Mouse (Mus musculus) MEL (cell line): ENCODE data around the gene Dpp4. TPM values are rescaled to one million over a fixed set of nuclear protein-coding genes. Genes with fewer than 3 reads are reported as not detected.

ENCODE experiments used
- DNase-seq: peaks from one replicate; pipeline ENCODE4 v3.0.0; 2011; ENCODE audit warnings: low read depth, low spot score
- H3K27ac ChIP-seq: 2 replicates; pipeline ENCODE4 v1.5.1; 2012; ENCODE audit warnings: low read depth, mild to moderate bottlenecking, control low read depth, low read length, moderate library complexity; ENCODE audit not compliant: control insufficient read depth
- H3K27me3 ChIP-seq, 2 experiments: fragments of 150-350 bp in 1 of 2; sonication (generic) in 1 of 2; 2 replicates each; pipeline ENCODE4 v1.6.1; 2012; ENCODE audit warnings: low read length in 2 of 2, mild to moderate bottlenecking in 2 of 2, improper control_type of control experiment in 1 of 2, moderate library complexity in 1 of 2; ENCODE audit not compliant: insufficient read depth in 2 of 2, control insufficient read depth in 1 of 2
- H3K36me3 ChIP-seq, 2 experiments: 2 replicates each; pipeline ENCODE4 v1.6.1; 2012 to 2014; ENCODE audit warnings: low read length in 2 of 2, improper control_type of control experiment in 1 of 2, inconsistent platforms in 1 of 2, mild to moderate bottlenecking in 1 of 2; ENCODE audit not compliant: insufficient read depth in 2 of 2, control insufficient read depth in 1 of 2
- H3K4me1 ChIP-seq, 2 experiments: fragments of 150-350 bp in 1 of 2; sonication (generic) in 1 of 2; 2 replicates each; pipeline ENCODE4 v1.6.1; 2012; ENCODE audit warnings: low read length in 2 of 2, improper control_type of control experiment in 1 of 2, mild to moderate bottlenecking in 1 of 2; ENCODE audit not compliant: insufficient read depth in 2 of 2, control insufficient read depth in 1 of 2
- H3K4me3 ChIP-seq, 2 experiments: fragments of 150-350 bp in 1 of 2; sonication (generic) in 1 of 2; 2 replicates each; pipeline ENCODE4 v1.5.1; 2012; ENCODE audit warnings: low read depth in 2 of 2, low read length in 2 of 2, mild to moderate bottlenecking in 2 of 2, moderate library complexity in 2 of 2, control low read depth in 1 of 2, improper control_type of control experiment in 1 of 2; ENCODE audit not compliant: control insufficient read depth in 1 of 2, insufficient read depth in 1 of 2
- H3K79me2 ChIP-seq: 2 replicates; pipeline ENCODE4 v1.6.1; 2012; ENCODE audit warnings: mild to moderate bottlenecking, low read length, moderate library complexity; ENCODE audit not compliant: control insufficient read depth, poor library complexity, insufficient read depth
- H3K9ac ChIP-seq: 2 replicates; pipeline ENCODE4 v1.6.1; 2012; ENCODE audit warnings: low read depth, mild to moderate bottlenecking, control low read depth, low read length, moderate library complexity; ENCODE audit not compliant: control insufficient read depth, poor library complexity, severe bottlenecking
- H3K9me3 ChIP-seq: fragments of 150-350 bp; sonication (generic); replicated peaks from 2 replicates; pipeline ENCODE4 v1.6.1; 2012; ENCODE audit warnings: mild to moderate bottlenecking, low read length, improper control_type of control experiment, moderate library complexity; ENCODE audit not compliant: insufficient read depth
- BHLHE40 ChIP-seq: IDR thresholded peaks from 2 replicates; pipeline ENCODE4 v1.6.1; 2012; ENCODE audit warnings: low read depth, mild to moderate bottlenecking, inconsistent platforms, low read length, improper control_type of control experiment, borderline replicate concordance
- CTCF ChIP-seq, 3 experiments: IDR thresholded peaks in 2 of 3; conservative IDR thresholded peaks in 1 of 3; 2 replicates each; pipeline ENCODE4 v1.5.1; 2011 to 2012; ENCODE audit warnings: low read length in 3 of 3, low read depth in 2 of 3, mild to moderate bottlenecking in 2 of 3, improper control_type of control experiment in 1 of 3, inconsistent platforms in 1 of 3, mixed read lengths in 1 of 3, moderate library complexity in 1 of 3; ENCODE audit not compliant: control insufficient read depth in 1 of 3, insufficient read depth in 1 of 3, poor library complexity in 1 of 3, severe bottlenecking in 1 of 3
- EP300 ChIP-seq, 2 experiments: IDR thresholded peaks; 2 replicates each; pipeline ENCODE4 v1.6.1; 2011; ENCODE audit warnings: improper control_type of control experiment in 2 of 2, low read length in 2 of 2, low read depth in 1 of 2, mild to moderate bottlenecking in 1 of 2
- GABPA ChIP-seq: IDR thresholded peaks from 2 replicates; pipeline ENCODE4 v1.6.1; 2012; ENCODE audit warnings: low read depth, mild to moderate bottlenecking, inconsistent platforms, low read length, improper control_type of control experiment, moderate library complexity
- GATA1 ChIP-seq: IDR thresholded peaks from 2 replicates; pipeline ENCODE4 v1.6.1; 2011; ENCODE audit warnings: low read depth, low read length, improper control_type of control experiment
- HCFC1 ChIP-seq: IDR thresholded peaks from 2 replicates; pipeline ENCODE4 v1.6.1; 2012; ENCODE audit warnings: low read depth, mild to moderate bottlenecking, inconsistent platforms, low read length, improper control_type of control experiment, moderate library complexity
- JUND ChIP-seq: IDR thresholded peaks from 2 replicates; pipeline ENCODE4 v1.6.1; 2011; ENCODE audit warnings: low read depth, mild to moderate bottlenecking, improper control_type of control experiment, low read length
- MAFK ChIP-seq: IDR thresholded peaks from 2 replicates; pipeline ENCODE4 v1.6.1; 2011; ENCODE audit warnings: low read depth, mild to moderate bottlenecking, low read length, improper control_type of control experiment, borderline replicate concordance
- MAX ChIP-seq: IDR thresholded peaks from 2 replicates; pipeline ENCODE4 v1.6.1; 2011; ENCODE audit warnings: low read length, improper control_type of control experiment
- MEF2A ChIP-seq: IDR thresholded peaks from 2 replicates; pipeline ENCODE4 v1.6.1; 2014; ENCODE audit warnings: low read depth, mild to moderate bottlenecking, inconsistent platforms, low read length, improper control_type of control experiment; ENCODE audit not compliant: poor library complexity, insufficient replicate concordance, severe bottlenecking; ENCODE audit errors: extremely low read depth
- MYB ChIP-seq: IDR thresholded peaks from 2 replicates; pipeline ENCODE4 v1.6.1; 2011; ENCODE audit warnings: mild to moderate bottlenecking, low read depth, low read length, improper control_type of control experiment
- MYC ChIP-seq: IDR thresholded peaks from 2 replicates; pipeline ENCODE4 v1.6.1; 2011; ENCODE audit warnings: low read depth, mild to moderate bottlenecking, low read length, improper control_type of control experiment, moderate library complexity
- POLR2A ChIP-seq, 2 experiments: IDR thresholded peaks; 2 replicates each; pipeline ENCODE4 v1.6.1; 2011 to 2012; ENCODE audit warnings: low read length in 2 of 2, mild to moderate bottlenecking in 2 of 2, control low read depth in 1 of 2, improper control_type of control experiment in 1 of 2, low read depth in 1 of 2, moderate library complexity in 1 of 2; ENCODE audit not compliant: control insufficient read depth in 1 of 2, insufficient read depth in 1 of 2, poor library complexity in 1 of 2
- POLR2AphosphoS2 ChIP-seq: IDR thresholded peaks from 2 replicates; pipeline ENCODE4 v1.6.1; 2011; ENCODE audit warnings: low read length, improper control_type of control experiment
- POLR2AphosphoS5 ChIP-seq: IDR thresholded peaks from 2 replicates; pipeline ENCODE4 v1.6.1; 2012; ENCODE audit warnings: low read depth, borderline replicate concordance, mild to moderate bottlenecking, inconsistent platforms, low read length, moderate library complexity, mixed read lengths
- RCOR1 ChIP-seq: IDR thresholded peaks from 2 replicates; pipeline ENCODE4 v1.6.1; 2012; ENCODE audit warnings: low read depth, mild to moderate bottlenecking, inconsistent platforms, low read length, improper control_type of control experiment
- SIN3A ChIP-seq: IDR thresholded peaks from 2 replicates; pipeline ENCODE4 v1.6.1; 2012; ENCODE audit warnings: low read length, improper control_type of control experiment, inconsistent platforms
- SMC3 ChIP-seq: IDR thresholded peaks from 2 replicates; pipeline ENCODE4 v1.6.1; 2011; ENCODE audit warnings: low read depth, low read length, improper control_type of control experiment
- TCF12 ChIP-seq: IDR thresholded peaks from 2 replicates; pipeline ENCODE4 v1.6.1; 2014; ENCODE audit warnings: low read depth, mild to moderate bottlenecking, inconsistent platforms, low read length, improper control_type of control experiment, moderate library complexity
- UBTF ChIP-seq: IDR thresholded peaks from 2 replicates; pipeline ENCODE4 v1.6.1; 2012; ENCODE audit warnings: low read depth, mild to moderate bottlenecking, inconsistent platforms, low read length, improper control_type of control experiment, moderate library complexity, borderline replicate concordance; ENCODE audit not compliant: insufficient read depth
- USF2 ChIP-seq, 2 experiments: IDR thresholded peaks; 2 replicates each; pipeline ENCODE4 v1.6.1; 2011 to 2012; ENCODE audit warnings: improper control_type of control experiment in 2 of 2, low read length in 2 of 2, borderline replicate concordance in 1 of 2, inconsistent platforms in 1 of 2, low read depth in 1 of 2, mild to moderate bottlenecking in 1 of 2; ENCODE audit not compliant: insufficient read depth in 1 of 2
- ZKSCAN1 ChIP-seq: IDR thresholded peaks from 2 replicates; pipeline ENCODE4 v1.6.1; 2012; ENCODE audit warnings: low read depth, mild to moderate bottlenecking, inconsistent platforms, low read length, improper control_type of control experiment, moderate library complexity
- ZMIZ1 ChIP-seq: IDR thresholded peaks from 2 replicates; pipeline ENCODE4 v1.6.1; 2012; ENCODE audit warnings: low read depth, mild to moderate bottlenecking, inconsistent platforms, low read length, improper control_type of control experiment, moderate library complexity
- ZNF384 ChIP-seq: IDR thresholded peaks from 2 replicates; pipeline ENCODE4 v1.6.1; 2012; ENCODE audit warnings: low read depth, mild to moderate bottlenecking, inconsistent platforms, low read length, improper control_type of control experiment
- polyA plus RNA-seq, 2 experiments: library from polyadenylated mRNA; stranded (reverse) in 1 of 2; unstranded in 1 of 2; fragments of >175 nt in 1 of 2; fragments of >200 nt in 1 of 2; gene quantifications; 2 replicates each; pipeline versions ENCODE4 v1.2.1 to v1.2.4; 2012; ENCODE audit warnings: low replicate concordance in 2 of 2, low read depth in 1 of 2; ENCODE audit not compliant: insufficient read length in 2 of 2, insufficient read depth in 1 of 2, missing spikeins in 1 of 2
- total RNA-seq: library from RNA; depleted of rRNA; stranded (reverse); fragments of 300-350 nt; gene quantifications from 2 replicates; pipeline ENCODE4 v1.2.3, GENCODE M21; 2012

Gene Dpp4
- total and polyA plus RNA-seq, 3 experiments, result 40.4 to 99.1 (median 64.1) TPM

DNA sequence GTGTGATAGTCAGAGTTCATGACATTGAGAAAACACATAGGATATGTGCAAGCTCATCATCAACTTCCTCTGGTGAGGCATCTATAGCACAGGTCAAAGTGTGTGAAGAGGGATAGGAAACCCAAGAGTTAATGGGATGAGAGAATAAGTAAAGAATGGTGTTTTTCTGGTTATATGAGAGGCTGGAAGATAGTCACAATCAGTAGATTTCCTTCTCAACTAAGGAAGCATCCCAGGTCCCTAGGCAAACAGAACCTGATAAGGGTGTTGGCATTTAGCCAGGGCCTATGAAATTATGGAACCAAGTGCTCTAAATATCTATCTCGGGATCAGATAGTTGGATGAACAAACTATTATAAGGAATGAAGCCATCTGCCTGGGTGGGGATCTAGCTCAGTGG is 15.2 kb downstream of the Dpp4 start:
- Histone ChIP-seq H3K4me3 (no peak overlapping the region), H3K9me3 (no peaks in the 10 kb centered on the region), H3K79me2 (peaks cover 22% of the 10 kb centered on the region), H3K27me3 (no peaks in the 10 kb centered on the region), H3K36me3 (peaks cover 6 to 97% of the 10 kb centered on the region in 2 experiments), H3K4me1 (peaks cover 51 to 60% of the 10 kb centered on the region in 2 experiments), H3K27ac (no peak overlapping the region; the same call in 1 of the 2 replicates), H3K9ac (no peak overlapping the region)
- no peak for TF ChIP-seq POLR2AphosphoS2
- no peak for TF ChIP-seq MYC
- TF ChIP-seq JUND, result no peak
- TF ChIP-seq MEF2A, result no peak
- TF ChIP-seq ZMIZ1, result no peak
- TF ChIP-seq ZKSCAN1, result no peak
- no peak for TF ChIP-seq USF2 (IDR thresholded peaks at IDR 0.05; ENCODE audit: borderline replicate concordance in 1 of 2, insufficient read depth in 1 of 2, low read depth in 1 of 2, low read length in 2 of 2)
- no peak for TF ChIP-seq GABPA
- no peak for TF ChIP-seq UBTF
- TF ChIP-seq GATA1, result peak; percentile 77
- no peak for TF ChIP-seq MYB
- peak; percentile 28 to 31; a peak in 1 of 4 replicates for TF ChIP-seq EP300 (IDR thresholded peaks at IDR 0.05; ENCODE audit: low read depth in 1 of 2, low read length in 2 of 2)
- peak; percentile 52; the same call in 1 of the 2 replicates for TF ChIP-seq RCOR1
- no peak for TF ChIP-seq POLR2A (IDR thresholded peaks at IDR 0.05; ENCODE audit: control insufficient read depth in 1 of 2, insufficient read depth in 1 of 2, low read depth in 1 of 2, low read length in 2 of 2, poor library complexity in 1 of 2)
- no peak for TF ChIP-seq SIN3A
- no peak for TF ChIP-seq POLR2AphosphoS5
- no peak for TF ChIP-seq MAFK
- no peak for TF ChIP-seq CTCF (IDR thresholded peaks at IDR 0.05 in 2 of 3, conservative IDR thresholded peaks at IDR 0.05 in 1 of 3; ENCODE audit: control insufficient read depth in 1 of 3, insufficient read depth in 1 of 3, low read depth in 2 of 3, low read length in 3 of 3, poor library complexity in 1 of 3, severe bottlenecking in 1 of 3)
- no peak for TF ChIP-seq SMC3
- DNase-seq, result peak; percentile 45

DNA sequence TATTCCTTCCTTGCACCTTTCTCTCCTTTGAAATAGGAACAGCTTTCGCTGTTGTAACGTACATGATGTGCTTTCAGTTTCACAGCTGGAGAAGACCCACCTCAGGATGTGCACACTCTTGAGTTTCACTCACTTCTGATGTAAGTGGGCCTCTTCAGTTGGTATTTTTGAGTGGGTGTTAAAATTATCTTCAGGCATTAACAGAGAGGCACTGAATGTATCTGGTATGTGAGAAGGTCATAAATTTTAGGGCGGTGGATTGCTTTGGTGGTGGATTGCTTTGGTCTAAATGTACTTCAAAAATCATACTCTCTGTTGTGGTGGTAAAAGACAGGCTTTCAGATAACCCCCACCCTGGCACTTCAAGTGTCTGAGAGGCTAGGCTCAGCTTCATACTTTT is 17.2 kb downstream of the Dpp4 start:
- no peaks in the 10 kb centered on the region for H3K9me3 ChIP-seq
- peaks cover 19% of the 10 kb centered on the region for H3K79me2 ChIP-seq
- H3K9ac ChIP-seq, result peak overlapping the region; percentile 19
- TF ChIP-seq TCF12 (no peak), MAX (peak; percentile 28; the same call in 1 of the 2 replicates), UBTF (no peak), ZMIZ1 (no peak), SIN3A (peak; percentile 53; the same call in 1 of the 2 replicates), BHLHE40 (0 out of 2 replicates have a peak, but pooled peaks have one; percentile 14), EP300 (IDR thresholded peaks at IDR 0.05; ENCODE audit: low read depth in 1 of 2, low read length in 2 of 2) (peak in 1 of 2 experiments; percentile 66; a peak in 2 of 4 replicates), HCFC1 (0 out of 2 replicates have a peak, but pooled peaks have one; percentile 25), ZNF384 (no peak), SMC3 (no peak), MYB (no peak)
- H3K4me1 ChIP-seq, result peaks cover 44 to 55% of the 10 kb centered on the region in 2 experiments
- no peaks in the 10 kb centered on the region for H3K27me3 ChIP-seq
- no peak for DNase-seq
- H3K4me3 ChIP-seq, result no peak overlapping the region
- peaks cover 3 to 88% of the 10 kb centered on the region in 2 experiments for H3K36me3 ChIP-seq
- peak overlapping the region; percentile 55 for H3K27ac ChIP-seq
